Mouse (Mus musculus) CD4-positive, CD25-positive, alpha-beta regulatory T cell, adult 4 months (primary cell): ENCODE measurements around the gene Mthfd2l. TPM values are rescaled to one million over a fixed set of nuclear protein-coding genes. Genes with fewer than 3 reads are reported as not detected.

Experiments
- ATAC-seq: one replicate; pipeline ENCODE4 v1.8.0; 2017
- polyA plus RNA-seq, 2 experiments: library from polyadenylated mRNA; unstranded; fragments of 100-300 nt; shearing (Covaris generic); gene quantifications; one replicate each; pipeline ENCODE4 v1.2.1; 2017

Gene Mthfd2l
- polyA plus RNA-seq, 2 experiments from 2014 or later, result 1.3 to 2.0 TPM

DNA sequence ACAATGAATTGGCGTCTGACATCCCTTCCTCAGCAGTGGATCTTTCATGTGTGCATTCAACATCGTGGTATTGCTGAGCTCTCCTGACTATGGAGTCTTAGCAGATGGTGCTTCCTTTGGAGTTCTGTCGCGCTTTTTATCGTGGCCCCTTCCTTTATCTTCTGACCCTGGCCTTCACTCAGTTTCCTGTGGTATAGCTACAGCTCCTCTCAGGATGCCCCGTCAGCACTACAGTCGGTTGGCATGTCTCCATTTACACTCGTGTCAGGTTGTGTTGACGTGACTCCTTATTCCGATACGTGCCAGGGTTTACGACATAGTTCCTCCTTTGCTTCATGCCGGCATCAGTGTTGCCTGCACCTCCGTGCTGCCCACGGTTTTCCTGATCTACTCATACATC is 18.6 kb downstream of the Mthfd2l start:
- ATAC-seq, result no peak

- ATAC-seq, result peak; percentile 89
These were observed 20.6 kb downstream of the Mthfd2l start for GRCm38 (mm10) chr5:90951475-90951874.

DNA sequence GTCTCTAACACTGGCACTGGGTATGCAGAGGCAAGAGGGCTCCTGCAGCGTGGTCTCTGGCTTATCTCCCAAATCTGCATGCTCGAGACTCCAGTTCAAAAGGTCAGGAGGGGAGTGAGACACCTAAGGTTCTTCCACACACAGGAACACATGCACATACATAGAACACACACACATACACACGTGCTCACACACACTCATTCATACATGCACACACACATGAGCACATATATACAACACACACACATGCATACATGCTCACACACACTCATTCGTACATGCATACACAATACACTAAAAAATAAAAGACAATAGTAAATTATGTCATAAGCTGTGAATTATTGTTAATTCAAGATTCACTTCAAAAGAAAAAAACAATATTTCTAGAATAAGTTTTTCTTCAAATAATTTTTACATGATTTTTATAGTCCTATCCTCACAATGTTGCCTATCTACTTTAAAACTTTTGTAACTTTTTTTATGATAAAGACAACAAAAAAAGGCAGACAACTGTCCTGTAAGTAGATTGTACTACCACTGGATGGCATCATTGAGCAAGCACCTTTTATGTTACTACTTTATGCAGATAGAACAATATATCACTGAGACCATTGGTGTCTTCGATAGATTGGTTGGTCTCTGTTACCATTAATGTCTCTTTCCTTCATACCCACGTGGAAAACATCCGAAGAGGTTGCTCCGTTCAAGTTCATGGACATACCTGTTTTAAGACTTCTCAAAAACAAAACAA is 22.0 kb downstream of the Mthfd2l start:
- ATAC-seq, result peak; percentile 53

DNA sequence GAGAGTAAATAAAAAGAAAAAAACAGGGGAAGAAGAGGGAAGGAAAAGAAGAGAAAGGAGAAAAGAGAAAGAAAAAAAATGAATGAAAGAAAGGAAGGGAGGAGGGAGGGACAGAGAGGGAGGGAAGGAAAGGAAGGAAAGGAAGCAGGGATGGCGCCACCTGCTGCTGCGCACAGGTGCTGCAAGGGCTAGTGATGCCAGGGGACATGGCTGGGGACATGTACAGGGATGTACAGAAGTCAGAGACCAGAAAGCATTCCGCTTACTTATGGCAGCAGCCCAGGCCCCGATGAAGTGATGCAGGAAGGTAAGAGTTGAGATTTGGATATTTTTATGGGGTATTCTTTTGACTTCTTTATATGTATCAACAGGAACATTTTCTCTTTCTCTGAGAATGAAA is 33.4 kb downstream of the Mthfd2l start:
- no peak for ATAC-seq

DNA sequence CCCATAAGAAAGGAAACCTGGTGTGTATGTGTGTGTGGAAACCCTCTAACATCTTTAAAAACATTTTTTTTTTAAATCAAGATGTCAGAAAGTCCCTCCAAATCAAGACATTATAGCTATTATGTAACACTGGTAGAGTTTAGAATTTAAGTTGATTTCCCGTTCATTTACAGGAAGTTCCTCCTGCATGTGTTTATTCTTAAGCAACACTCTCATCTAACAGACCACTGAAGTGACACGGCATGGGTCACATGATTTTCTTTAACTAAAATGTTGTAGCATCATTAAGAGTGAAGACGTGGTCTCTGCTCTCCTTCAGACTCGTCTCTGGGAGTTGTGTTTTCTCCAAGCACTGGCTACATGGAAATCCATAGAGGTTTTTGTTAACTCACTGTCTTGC is 33.8 kb downstream of the Mthfd2l start:
- ATAC-seq, result no peak

DNA sequence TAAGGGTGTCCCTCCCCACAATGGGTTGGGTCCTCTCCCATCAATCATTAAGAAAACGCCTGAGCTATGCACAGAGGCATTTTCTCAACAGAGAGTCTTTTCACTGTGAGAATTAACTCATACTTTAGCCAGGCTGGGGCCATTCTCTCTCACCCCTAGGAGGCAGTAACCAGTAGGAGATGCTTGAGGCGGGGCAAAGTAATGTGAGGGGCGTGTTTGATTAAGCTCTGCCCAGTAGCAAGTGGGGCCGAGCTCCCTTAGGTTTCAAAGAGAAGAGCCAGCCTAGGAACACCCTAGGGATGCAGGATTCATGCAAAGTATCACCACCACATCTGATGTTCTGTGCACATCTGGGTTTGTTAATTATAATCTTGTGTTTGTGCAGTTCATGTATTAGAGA is 34.5 kb downstream of the Mthfd2l start:
- ATAC-seq, result no peak

- ATAC-seq, result no peak
These were observed 46.3 kb downstream of the Mthfd2l start for GRCm38 (mm10) chr5:90977244-90977643.

GRCm38 (mm10) chr5:90980297-90980696 is 49.4 kb downstream of the Mthfd2l start:
- ATAC-seq, result no peak

- no peak for ATAC-seq
These were observed 56.7 kb downstream of the Mthfd2l start for GRCm38 (mm10) chr5:90987605-90988004.

DNA sequence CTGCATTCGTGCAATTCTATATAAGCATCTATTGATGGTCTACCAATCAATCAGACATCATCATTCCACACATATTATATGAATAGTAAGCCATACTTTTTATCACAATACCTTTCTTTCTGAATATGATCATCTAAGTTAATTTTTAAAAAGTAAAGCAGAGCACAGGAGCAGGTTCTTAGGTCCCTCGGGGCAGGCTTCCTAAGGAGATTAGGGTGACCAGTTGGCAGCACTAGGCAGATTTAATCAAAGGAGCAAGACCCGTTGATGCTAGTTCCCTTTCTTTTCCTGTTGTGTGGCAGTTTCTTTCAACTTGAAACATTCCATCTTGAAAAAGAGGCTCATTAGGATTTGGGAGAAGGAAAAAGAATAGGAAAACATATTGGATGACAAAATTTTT is 57.2 kb downstream of the Mthfd2l start:
- no peak for ATAC-seq

GRCm38 (mm10) chr5:90988592-90988991 is 57.7 kb downstream of the Mthfd2l start:
- ATAC-seq, result no peak

- no peak for ATAC-seq
These were observed 69.0 kb downstream of the Mthfd2l start for GRCm38 (mm10) chr5:90999942-91000341.

GRCm38 (mm10) chr5:91015216-91015615 is 84.3 kb downstream of the Mthfd2l start:
- ATAC-seq, result no peak

DNA sequence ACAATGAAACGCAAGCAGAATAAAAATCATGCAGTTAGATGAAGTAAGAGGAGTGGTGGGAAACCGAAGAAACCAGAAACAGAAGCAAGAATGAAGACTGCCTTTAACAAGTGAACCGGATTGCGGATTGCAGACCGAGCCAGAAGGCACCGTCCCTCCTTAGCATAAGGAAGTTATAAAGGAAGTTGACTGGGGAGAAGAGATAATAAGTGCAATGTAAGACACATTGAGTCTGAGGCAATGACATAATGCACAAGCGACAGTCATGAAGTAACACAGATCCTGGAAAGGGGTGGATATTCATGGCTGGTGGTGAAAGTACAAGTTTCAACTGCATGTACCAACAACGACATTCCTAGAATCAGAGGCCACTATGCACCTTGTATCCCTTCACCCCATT is 92.2 kb downstream of the Mthfd2l start:
- no peak for ATAC-seq

GRCm38 (mm10) chr5:91027164-91027563 is 96.2 kb downstream of the Mthfd2l start, which contains the start of gene Epgn:
Gene Epgn, plus strand, starts transcription at chr5:91027464.
- ATAC-seq, result no peak

DNA sequence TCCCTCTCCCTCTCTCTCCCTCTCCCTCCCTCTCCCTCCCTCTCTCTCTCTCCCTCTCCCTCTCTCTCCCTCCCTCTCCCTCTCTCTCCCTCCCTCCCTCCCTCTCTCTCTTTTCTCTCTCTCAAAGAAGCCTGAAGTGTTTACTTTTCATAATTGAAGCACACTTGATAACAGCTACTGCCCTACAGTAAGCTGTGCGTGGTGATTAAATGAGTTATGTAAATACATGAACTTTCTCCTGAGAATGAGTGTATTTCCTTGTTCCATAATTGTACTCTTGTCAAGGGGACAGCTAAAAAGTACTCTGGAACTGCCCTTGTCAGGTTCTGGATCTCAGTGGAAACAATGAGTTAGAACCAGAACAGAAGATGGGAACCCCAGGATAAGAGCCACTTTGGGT is 96.9 kb downstream of the Mthfd2l start:
- no peak for ATAC-seq

DNA sequence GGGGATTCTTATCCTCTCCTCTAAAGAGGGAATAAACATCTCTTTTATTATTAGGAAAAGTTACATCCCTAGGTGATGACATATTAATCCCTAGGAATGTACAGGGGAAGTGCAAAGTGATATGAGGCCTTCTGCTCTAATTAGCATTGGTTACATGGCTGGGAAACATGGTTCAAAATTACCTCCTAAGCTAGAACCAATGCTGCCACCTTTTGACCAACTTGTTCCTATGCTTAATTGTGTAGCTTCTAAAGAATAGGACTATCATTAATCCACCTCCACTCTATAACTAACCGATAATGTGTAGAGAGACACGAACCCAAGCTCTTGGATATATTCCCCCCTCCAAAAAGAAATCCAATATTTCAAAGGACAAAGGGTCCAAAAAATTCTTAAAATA is 99.7 kb downstream of the Mthfd2l start:
- ATAC-seq, result no peak

- no peak for ATAC-seq
These were observed 104.4 kb downstream of the Mthfd2l start for GRCm38 (mm10) chr5:91035341-91035740.

GRCm38 (mm10) chr5:91036628-91037027 is 105.7 kb downstream of the Mthfd2l start:
- no peak for ATAC-seq

DNA sequence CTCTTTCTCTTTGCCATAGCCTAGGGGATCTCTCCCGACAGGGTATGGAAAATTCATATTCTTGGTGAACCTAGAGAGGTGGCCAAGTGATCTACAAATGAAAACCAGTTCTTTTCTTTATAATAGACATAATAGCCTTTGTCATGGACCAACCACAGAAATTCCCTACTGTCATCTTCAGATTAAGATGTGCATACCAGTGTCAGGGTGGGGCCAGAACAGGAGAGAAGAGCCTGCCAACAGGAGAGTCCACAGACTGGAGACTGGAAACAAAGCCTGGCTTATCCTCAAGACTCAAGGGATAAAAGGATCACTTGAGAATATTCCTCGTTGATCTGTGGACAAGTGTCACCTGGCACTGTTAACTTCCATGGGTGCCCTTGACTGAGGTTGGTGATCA is 106.8 kb downstream of the Mthfd2l start:
- no peak for ATAC-seq

GRCm38 (mm10) chr5:91038547-91038946 is 107.6 kb downstream of the Mthfd2l start:
- ATAC-seq, result peak; percentile 95

GRCm38 (mm10) chr5:91038963-91039362 is 108.0 kb downstream of the Mthfd2l start:
- no peak for ATAC-seq

- ATAC-seq, result no peak
These were observed 117.1 kb downstream of the Mthfd2l start for GRCm38 (mm10) chr5:91047987-91048386.

DNA sequence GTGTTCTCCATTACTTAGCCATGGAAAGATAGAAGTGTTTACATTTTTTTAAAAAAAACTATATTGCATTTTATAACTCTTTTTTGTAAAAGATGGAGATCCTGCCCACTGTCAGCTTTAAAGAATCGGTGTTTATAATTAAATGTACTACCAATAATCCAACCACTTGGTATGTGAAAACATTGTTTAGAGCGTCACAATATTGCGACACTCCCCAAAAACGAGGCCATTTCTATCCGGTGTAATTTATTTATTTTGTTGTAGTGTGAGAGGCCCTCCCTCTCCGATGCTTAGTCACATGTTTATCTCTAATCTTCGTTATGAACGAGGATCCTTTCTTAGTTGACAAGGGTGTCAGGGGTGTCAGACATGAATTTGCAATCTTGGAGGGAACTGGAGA is 117.5 kb downstream of the Mthfd2l start:
- ATAC-seq, result no peak
